Mouse (Mus musculus) activated CD4-positive, CD25-positive, alpha-beta regulatory T cell, adult 4 months (primary cell): ENCODE measurements around the gene Mars. TPM values are rescaled to one million over a fixed set of nuclear protein-coding genes. Genes with fewer than 3 reads are reported as not detected.
"Not testable (repeated sequence)": the region's sequence is repeated elsewhere in the genome, so short reads cannot be mapped to it uniquely, and the experiment has no call there.

Experiments used
- ATAC-seq: one replicate; pipeline ENCODE4 v1.8.0; 2017
- polyA plus RNA-seq, 2 experiments: library from polyadenylated mRNA; unstranded; fragments of 100-300 nt; shearing (Covaris generic); gene quantifications; one replicate each; pipeline ENCODE4 v1.2.1; 2017

Mars gene
- polyA plus RNA-seq, 2 experiments from 2014 or later, result 21.6 to 21.9 TPM

- peak; percentile 21 for ATAC-seq
Observed at GRCm38 (mm10) chr10:127310523-127311475, 787 bp downstream of the Mars start.

- ATAC-seq, result not testable (repeated sequence)
Observed at GRCm38 (mm10) chr10:127309167-127309566, 2.4 kb downstream of the Mars start.

- no peak for ATAC-seq
Observed at GRCm38 (mm10) chr10:127303136-127303535, 8.4 kb downstream of the Mars start.

- no peak for ATAC-seq
Observed at GRCm38 (mm10) chr10:127300361-127300760, 11.2 kb downstream of the Mars start.

GRCm38 (mm10) chr10:127297015-127297871 lies 14.3 kb downstream of the Mars start:
- ATAC-seq, result no peak

GRCm38 (mm10) chr10:127295986-127296794 lies 15.4 kb downstream of the Mars start:
- ATAC-seq, result no peak

- ATAC-seq, result no peak
Observed at GRCm38 (mm10) chr10:127294895-127295510, 16.6 kb downstream of the Mars start.

- no peak for ATAC-seq
Observed at GRCm38 (mm10) chr10:127293590-127294113, 17.9 kb downstream of the Mars start.

- no peak for ATAC-seq
Observed at GRCm38 (mm10) chr10:127292987-127293538, 18.5 kb downstream of the Mars start.

- ATAC-seq, result no peak
Observed at GRCm38 (mm10) chr10:127291881-127292638, 19.5 kb downstream of the Mars start.

- ATAC-seq, result peak; percentile 11
Observed at GRCm38 (mm10) chr10:127290930-127291880, 20.4 kb downstream of the Mars start.

GRCm38 (mm10) chr10:127290307-127290929 lies 21.2 kb downstream of the Mars start:
- peak; percentile 82 for ATAC-seq

- peak; percentile 28 for ATAC-seq
Observed at GRCm38 (mm10) chr10:127289573-127290191, 21.9 kb downstream of the Mars start.

GRCm38 (mm10) chr10:127288800-127289572 lies 22.6 kb downstream of the Mars start, which contains the start of gene Mbd6:
Gene Mbd6 (minus strand): TSS chr10:127289018.
- peak; percentile 15 for ATAC-seq

- ATAC-seq, result no peak
Observed at GRCm38 (mm10) chr10:127288328-127288799, 23.2 kb downstream of the Mars start.

GRCm38 (mm10) chr10:127287936-127288293 lies 23.7 kb downstream of the Mars start:
- ATAC-seq, result no peak

- ATAC-seq, result no peak
Observed at GRCm38 (mm10) chr10:127287271-127287935, 24.2 kb downstream of the Mars start.
